Mouse (Mus musculus) ES-CJ7 (cell line): ENCODE data around the gene 1810062G17Rik.
A peak's percentile ranks its signal among the peaks of the same experiment; 100 is the strongest.

Experiments used
- DNase-seq: peaks from one replicate; pipeline ENCODE4 v3.0.0; 2011; ENCODE audit warnings: low read depth, low spot score

1810062G17Rik gene

DNA sequence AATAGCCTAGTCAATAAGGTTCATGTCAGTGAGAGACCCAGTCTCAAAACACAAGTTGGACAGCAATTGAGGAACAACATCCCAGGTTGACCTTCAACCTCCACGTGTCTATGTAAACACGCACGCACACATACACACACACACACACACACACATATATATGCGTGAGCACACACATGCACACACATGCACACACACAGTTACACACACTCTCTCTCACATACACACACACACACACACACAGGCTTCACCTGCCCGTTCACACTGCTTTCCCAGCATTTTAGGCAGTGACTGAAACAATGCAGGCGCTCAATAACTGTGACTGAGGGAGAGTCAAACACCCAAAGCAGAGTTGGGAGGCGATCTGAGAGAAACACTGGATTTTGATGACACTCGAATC, 29.6 kb downstream of the 1810062G17Rik start:
- DNase-seq: no peak

DNA sequence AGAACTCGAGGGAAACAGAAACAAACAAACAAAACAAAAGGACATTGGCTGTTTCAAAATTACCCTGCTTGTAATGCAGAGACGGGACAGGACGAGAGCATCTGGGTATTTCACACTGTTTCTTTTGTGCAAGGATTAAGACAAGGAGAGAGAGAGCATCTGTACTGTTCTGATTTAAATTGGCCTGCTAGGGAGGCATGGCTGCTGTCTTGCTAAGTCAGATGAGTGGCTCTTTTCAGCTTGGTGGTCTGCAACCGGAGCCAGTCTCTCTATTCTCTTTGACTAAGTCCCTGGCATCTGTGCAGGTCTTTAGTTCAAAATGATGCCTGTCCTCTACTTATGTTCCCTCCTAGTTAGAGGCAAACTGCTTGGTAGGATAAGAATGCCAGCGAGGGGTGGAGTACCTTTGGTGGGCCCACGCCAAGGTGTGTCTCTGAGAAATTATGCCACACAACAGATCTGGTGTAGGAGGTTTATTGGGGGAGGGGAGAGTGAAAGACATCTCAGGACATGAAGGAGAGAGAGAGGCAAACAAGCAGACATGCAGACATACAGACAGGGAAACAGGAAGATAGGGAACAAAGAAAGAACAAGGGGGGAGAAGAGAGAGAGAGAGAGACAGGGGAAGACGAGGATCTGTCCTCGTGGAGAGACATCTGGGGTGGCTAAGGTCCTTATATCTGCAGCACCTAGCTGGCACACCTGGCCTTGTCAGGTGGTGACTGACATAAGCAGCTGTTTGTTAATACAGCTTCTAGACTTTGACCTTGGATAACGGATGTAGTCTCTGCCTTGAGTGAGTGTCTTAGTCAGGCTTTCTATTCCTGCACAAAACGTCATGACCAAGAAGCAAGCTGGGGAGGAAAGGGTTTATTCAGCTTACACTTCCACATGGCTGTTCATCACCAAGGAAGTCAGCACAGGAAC, 30.3 kb downstream of the 1810062G17Rik start:
- no peak for DNase-seq

DNA sequence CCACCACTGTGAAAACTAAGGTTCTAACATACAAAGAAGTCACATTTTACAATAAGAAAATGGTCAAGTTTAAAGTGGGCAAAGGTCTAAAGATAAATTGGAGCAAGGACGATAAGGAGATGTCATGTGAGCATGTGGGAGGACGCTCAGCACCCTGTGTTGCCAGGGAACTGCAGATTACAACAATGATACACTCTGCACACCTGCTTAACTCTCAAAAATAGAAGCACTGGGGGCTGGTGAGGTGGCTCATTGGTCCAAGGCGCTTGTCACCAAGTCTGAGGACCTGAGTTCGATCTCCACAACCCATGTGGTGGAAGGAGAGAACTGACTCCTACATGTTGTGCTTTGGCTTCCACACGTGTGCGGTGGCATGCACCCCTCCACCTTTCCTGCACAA, 35.8 kb downstream of the 1810062G17Rik start:
- DNase-seq: no peak

DNA sequence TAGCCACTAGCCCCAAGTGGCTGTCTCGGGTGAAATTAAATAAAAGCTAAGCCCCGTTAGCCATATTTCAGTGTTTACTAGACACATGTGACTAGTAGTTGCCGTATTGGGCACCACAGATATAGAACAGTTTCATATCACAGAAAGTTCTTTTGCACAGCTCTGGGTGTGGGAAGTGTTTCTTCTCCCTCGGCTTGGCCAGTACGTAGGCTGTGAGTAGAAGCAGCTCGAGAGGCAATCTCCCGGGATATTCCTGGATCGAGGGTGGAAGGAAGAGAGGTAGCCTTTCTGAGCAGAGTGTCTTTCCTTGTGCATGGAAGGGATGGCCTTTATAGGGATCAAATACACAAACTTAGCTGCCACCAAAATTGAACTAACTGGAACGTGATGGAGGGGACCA, 40.5 kb downstream of the 1810062G17Rik start:
- DNase-seq: no peak

DNA sequence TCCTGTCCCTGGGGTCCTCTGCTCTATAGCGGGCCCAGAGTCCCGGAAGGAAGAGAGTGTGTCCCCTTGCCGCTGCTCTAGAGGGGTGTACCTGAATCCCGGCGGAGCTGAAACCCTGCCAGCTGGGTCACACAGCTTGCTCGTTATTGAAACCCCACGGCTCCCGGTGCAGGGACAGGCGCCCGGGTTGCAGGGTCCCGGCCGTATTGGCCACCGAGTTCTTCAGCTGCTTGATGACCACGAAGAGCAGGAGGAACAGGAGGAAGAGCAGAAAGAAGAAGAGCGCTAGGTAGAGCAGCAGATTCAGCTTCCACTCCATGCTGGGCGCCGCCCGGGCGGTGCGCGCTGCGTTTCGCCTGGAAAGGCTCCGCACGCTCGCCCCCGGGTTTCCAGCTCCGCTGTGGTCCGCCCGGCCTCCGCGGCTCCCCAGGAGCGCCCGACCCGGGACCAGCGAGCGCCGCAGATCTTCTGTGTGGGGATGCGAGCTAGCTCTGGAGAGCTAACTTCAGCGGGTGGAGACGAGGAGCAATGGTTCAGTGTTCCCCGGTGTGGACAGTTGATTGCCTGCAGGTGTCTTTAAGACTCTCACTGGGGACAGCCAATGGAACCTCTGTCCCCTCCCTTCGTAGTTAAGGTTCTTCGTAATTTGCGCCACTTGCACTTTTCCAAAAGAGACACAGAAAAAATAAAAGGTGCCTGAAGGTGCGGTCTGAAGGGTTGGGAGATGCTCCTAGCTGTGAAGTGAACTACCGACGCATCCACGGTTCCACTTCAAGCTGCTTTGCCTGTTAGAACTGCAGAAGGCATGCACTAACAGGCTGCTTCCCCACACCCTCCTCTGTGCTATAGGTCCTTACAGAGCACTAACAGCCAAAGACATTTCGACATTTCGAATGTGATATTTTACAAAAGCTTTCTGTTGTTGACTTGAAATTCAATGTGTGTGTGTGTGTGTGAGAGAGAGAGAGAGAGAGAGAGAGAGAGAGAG, 45.6 kb downstream of the 1810062G17Rik start, which contains the start of gene Gm11549:
Gm11549 (minus strand) TSS at position 741 of the 988 bp plus-strand sequence.
- peak; percentile 25 for DNase-seq

DNA sequence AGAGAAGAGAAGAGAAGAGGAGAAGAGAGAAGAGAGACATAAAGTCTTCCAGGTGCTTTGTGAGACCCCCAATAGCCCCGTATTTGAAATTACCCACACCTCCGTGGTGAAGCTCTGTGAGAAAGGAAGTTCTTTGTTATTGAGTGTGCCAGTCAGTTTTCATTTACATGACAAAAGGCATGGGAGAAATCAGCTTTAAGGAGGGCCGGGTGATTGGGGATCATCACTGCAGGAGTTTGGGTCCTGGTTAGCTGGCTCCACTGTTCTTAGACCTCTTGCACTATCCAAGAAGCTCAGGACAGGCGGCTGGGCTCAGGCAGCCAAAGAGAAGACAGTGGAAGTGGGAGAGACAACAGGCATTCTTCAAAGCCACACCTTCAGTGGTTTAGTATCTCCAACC, 46.4 kb downstream of the 1810062G17Rik start:
- DNase-seq: peak; percentile 80

DNA sequence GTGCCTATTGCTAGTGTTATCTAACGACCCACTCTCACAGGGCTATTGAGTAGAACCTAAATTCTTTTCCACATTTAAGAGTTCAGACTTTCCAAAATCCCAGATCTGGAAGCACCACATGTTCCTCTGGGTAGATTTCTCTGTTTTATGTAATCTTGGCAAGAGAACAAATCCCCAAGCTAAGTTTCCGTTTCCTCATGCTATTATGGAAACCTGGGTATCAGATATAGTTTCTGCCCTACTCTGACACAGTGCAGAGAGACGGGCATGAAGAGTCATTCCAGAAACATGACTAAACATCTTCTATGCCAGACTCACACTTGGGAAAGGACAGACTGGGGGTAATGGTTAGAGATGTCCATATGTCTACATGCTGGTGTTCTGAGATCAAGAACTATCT, 48.7 kb downstream of the 1810062G17Rik start:
- no peak for DNase-seq

DNA sequence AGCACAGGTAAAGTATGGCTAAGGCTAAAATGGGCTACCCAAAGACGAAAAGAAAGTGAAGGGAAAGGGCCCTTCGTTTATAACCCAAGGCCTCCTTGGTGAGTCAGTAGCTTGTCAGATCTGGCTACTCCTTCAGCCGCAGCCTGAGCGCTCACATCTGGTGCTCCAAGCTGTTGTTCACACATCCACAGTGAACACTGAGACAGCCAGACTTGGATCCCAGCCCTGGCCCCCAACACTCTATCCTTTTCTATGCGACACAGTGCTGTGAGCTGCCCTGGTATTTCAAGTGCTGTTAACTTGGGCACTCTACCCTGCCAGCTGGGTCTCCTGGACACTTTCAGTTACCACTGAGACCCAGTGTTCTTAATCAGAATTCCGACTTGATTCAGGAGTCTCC, 54.6 kb downstream of the 1810062G17Rik start:
- no peak for DNase-seq

DNA sequence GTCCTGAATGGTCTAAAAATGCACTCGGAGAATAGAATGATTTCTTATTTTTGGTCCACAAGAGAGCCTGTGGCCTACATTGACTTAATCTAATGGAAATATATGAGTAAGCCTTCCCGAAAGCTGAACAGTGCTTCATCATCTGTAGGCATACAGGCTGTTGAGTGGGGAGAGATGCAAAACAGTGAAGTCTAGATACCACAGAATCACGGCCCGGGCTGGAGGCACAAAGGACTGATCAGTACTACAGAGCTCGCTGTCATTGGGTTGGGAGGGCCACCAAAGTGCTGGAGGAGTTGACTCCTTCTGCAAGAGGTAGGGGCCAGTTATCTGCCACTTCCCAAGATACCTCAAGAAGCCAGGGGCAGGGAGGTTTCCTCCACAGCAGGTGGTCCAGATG, 55.0 kb downstream of the 1810062G17Rik start:
- DNase-seq: peak; percentile 44

DNA sequence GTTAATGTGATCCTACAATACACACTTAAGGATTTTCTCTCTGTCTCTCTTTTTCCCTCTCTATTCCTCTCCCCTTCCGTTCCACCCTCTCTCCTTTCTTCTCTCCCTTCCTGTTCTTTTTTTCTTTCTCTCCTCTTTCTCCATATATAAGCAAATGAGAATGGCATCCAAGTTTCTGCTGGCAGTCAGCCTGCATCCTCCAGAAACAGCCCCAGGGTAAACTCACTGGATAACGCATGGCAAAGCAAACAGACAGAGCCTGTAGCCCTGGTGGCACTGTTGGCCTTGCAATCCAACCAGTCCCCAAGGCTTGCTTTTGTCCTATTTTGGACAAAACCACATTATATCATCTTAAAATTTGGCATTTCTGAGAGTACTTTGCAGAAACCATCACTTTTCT, 55.5 kb downstream of the 1810062G17Rik start:
- DNase-seq: no peak
